Mouse (Mus musculus) kidney, postnatal 25 days (tissue): ENCODE measurements at regions not wholly inside any gene's neighbourhood (a gene's known extent, or its start where the extent isn't known, plus 50 kb on each side); places are given as distances from the start of the nearest gene placed in this dataset.

Experiments
- DNase-seq, 2 experiments: peaks; one replicate each; pipeline ENCODE4 v3.0.0; 2021; ENCODE audit warnings: mixed read lengths in 2 of 2

DNA sequence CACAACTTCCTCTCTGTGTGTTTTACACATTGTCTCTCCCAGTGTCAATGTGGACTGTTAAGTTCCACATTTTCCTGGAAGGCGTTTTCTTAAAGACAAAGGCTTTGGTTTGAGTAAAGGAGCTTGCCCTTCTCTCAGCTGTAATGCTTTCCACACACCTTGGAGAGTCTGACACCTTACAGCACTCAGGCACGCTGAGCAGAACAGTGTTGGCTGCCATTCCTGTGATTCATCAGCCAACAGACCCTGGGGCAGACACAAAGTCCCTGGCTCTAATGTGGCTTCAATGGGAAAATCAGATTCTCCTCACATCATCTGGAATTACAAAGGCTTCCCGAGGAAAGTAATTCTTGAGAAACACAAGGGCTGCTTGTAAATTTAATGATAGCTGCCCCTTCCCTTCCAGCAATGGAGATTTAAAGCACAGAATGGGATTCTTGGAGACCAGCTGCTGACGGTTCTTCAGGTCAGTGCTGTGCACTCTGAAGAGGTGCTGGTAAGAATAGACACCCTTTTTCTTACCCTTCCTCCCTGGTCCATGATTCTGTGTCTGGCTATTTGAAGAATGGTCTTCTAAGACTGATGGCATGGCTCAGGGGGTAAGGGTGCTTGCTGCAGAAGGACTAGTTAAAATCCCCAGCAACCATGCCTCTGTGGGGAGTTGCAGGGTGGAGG lies 468.4 kb upstream of the Nr2f2 start:
- no peak for DNase-seq

DNA sequence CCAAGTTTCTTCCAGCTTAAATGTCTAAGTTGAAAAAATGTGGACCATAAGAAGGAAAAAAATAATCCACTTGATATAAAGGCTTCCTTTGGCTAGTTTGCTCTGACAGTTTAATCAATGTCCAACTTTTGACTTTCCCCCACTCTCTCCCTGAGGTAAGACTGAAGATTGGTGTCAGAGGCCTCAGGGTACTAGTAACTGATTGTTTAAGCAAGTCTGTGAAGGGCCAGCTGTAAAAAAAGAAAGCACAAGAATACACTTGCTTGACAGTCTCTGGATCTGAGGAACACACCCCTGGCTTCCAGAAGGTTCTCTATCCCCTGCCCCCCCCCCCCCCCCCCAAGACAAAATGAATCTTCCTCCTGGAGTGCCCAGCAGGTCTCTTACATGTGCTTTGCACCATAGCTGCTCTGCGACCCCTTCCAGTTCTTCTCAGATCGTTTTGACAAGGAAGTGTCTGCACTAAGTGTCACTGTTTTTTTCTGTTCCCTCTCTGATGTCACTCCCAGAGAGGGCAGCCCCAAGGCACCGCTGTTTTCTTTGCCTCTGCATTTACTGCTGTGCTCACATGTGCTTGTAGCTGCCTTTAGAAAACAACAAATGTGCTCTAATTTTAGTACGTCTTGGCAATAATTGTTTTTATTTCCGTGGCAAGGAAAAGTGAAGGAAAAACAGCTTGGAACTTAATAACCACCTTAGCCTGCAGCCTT lies 462.1 kb upstream of the Nr2f2 start:
- DNase-seq: peak in 1 of 2 experiments; percentile 53

GRCm38 (mm10) chr7:70826074-70826473 lies 459.5 kb upstream of the Nr2f2 start:
- DNase-seq: peak; percentile 53 to 59

- DNase-seq: peak; percentile 61
These were observed 456.5 kb upstream of the Nr2f2 start for GRCm38 (mm10) chr7:70823020-70823419.

DNA sequence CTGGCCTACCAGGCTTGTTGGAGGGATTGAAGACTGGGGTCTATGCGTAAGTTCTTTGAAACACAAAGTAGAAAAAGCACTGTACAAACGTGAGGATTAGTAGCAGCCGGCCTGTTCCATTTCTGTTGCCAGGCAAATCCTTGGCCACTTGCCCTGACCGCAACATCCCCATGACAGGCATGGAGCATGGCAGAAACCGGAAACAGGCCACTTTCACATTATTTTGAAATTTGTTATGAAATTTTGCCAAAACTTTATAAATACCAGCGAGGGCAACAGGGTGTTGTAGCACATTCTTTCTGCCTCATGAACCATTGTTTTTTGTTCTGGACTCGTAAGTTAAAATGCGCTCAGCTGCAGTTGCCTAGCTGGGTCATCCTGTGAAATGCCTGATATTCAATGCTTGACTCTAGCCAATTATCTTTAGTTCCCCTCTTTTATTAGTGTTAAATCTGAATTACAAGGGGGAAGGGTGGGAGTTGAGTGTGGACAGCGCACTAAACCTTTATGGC lies 455.8 kb upstream of the Nr2f2 start:
- peak; percentile 85 to 88 for DNase-seq

GRCm38 (mm10) chr7:70821861-70822260 lies 455.3 kb upstream of the Nr2f2 start:
- DNase-seq: no peak

GRCm38 (mm10) chr7:70817347-70817913 lies 450.9 kb upstream of the Nr2f2 start:
- DNase-seq: no peak

- no peak for DNase-seq
These were observed 447.9 kb upstream of the Nr2f2 start for GRCm38 (mm10) chr7:70814391-70814790.

DNA sequence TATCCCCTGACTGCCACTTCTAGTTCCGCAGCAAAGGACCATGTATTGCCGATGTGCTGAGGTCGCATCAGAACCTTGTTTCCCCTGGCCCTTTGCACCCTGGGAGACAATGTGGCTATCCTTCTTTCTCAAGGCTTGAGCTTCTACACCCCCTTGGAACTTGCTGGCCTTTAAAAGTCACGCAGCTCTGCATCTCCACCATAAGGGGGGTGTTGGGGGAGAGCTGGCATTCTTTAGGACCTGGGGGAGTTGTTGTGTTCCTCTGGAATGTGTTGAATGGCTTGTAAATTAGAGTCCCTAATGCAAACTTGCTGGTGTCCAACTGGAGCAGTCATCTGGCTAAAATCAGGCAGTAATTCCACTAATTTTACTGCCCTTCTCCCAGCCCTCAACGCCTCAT lies 446.6 kb upstream of the Nr2f2 start:
- no peak for DNase-seq

DNA sequence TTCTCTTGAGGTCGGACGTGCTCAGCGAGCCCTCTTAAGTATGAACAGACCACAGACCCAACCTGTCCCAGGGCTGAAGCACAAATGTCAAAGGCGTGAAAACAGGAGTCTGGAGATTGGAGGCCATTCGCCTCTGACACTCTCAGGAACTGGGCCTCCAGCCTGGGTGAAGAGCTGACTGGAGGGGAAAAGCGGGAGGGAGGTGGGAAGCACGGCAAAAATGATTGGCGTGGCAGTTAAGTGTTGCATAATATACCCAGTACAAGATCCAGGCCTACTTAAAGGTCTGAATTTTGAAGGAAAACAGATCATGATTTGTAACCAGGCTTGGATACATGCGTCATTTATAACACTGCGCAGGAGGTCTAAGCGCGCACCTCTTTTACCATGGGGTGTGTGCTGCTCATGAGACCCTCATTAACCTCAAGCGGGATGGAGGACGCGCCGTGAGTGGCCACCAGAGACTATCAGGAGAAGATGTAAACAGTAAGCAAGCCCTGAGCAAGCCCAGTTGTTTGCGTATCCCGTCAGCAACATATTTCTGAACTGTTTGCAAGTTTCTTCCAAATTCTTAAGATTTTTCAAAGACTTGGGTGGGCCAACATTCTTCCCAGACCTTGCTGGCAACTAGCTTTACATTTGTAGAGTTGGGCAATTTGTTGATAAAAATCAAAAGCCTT lies 444.0 kb upstream of the Nr2f2 start:
- no peak for DNase-seq

DNA sequence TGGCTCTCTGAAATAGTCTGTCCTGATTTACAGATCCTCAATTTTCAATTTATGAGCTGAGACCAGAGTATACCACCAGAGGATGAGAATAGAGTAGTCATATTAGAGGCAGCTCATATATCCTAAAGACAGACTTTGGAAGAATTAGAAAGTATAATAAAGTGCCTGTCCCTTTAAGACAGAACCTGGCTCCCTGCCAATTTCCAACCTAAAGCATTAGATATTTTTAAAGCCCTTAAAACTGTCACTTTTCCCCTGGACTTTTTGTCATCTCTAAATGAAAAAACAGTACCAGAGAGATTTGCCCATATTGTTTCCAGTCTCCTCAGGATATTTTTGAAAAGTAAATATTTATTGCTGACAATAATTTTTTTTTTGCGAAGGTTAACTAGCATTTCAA lies 437.7 kb upstream of the Nr2f2 start:
- DNase-seq: peak in 1 of 2 experiments; percentile 44

- DNase-seq: peak in 1 of 2 experiments; percentile 26
These were observed 433.4 kb upstream of the Nr2f2 start for GRCm38 (mm10) chr7:70799976-70800375.

GRCm38 (mm10) chr7:70799031-70799766 lies 432.7 kb upstream of the Nr2f2 start:
- DNase-seq: peak; percentile 33 to 44

DNA sequence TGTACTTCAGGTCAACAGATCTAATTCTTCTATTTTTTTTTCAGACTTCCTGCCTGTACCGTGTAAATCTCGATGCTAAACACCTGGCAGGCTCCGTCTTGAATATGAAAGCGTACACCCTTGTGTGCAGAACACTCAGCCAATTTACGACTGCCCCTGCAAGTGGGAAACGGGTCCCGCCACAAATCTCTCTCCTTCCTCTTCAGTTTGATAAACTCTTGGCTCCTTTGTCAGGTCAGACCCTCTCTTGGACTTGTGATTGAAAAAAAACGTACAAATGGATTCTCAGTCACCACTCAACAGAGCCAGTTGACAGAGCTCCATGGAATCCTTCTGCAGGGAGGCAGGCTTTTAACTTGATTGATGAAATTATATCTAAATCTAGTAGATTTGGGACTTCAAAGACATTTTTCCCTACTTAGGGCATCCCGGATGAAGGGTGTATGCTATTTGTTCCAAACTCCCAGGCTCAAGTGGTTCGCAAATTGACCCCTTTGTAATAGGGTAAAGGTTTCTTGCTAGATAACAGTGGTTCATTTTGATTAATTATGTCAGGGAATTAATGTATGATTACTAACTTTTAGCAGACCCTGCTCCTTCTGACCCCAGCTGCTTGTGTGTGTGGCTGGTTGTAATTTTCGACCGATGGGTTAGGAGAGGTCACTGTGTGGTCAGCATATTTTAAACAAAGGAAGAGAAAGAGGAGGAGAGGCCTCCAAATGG lies 429.7 kb upstream of the Nr2f2 start:
- peak; percentile 38 to 46 for DNase-seq

DNA sequence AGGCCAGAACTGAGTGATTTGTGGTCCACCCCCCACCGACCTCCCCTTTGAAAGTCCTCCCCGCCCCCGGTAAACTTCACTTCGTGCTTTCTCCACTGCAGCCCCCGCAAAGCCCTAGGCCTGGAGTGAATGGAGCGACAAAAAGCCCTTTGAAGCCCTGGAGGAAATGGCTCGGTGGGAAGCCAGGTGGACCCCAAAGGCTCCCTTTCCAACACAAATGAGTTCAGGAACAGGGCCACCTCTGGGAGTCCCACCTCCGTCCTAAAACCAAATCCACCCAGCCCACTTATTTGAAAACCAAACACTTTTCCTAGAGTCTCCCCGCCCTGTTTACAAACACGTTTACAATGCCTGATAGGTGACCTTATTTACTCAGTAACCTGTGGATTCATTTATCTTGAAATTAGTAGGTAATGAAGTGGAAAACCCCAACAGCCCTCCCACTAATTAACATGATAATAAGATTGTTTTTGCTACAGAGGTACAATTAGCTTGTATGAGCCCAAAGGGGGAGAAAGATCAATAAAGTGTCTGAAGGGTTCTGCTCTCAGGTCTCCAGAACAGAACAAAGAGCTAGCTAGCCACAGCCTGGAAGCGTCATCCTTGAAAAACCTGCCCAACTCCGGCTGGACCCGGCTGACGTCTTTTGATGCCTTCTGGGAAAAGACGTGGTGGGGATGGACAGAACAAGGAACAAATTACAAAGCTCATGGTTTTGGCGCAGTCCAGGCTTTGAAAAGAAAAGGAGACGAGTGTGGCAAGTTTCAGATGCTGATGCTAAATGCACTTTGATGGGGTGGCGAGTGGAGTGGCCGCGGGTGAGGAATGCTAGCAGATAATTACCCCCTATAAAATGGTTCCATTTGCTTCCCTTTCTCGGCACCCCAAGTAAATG lies 422.6 kb upstream of the Nr2f2 start:
- DNase-seq: peak in 1 of 2 experiments; percentile 40

- no peak for DNase-seq
These were observed 421.4 kb upstream of the Nr2f2 start for GRCm38 (mm10) chr7:70787966-70788365.

DNA sequence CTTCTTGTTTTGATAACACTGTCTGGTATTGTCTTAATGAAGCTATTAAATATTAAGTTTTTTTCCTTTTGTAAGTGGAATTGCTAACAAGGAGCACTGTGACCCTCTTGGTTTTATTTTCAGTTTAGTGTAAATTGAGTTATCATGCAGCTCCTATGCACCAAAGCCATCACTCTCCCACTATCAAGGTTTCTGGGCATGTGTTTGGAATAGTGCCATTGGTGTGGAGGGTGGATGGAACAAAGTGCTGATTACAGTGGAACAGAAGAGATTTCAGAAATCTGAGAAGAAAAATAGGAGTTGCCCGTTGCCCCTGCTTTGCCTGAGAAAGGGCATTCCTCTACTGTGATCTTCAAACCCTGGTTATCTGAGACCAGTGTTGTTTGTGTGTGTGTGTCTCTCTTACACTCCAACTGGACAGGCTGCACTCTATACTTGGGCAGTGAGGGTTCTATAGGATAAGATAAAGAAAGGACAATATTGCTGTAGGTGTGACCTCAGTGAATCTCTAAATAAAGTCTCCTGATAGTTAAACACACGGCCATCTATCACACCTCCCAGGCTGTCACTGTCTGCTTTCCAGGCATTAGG lies 414.3 kb upstream of the Nr2f2 start:
- no peak for DNase-seq

GRCm38 (mm10) chr7:70777763-70778162 lies 411.2 kb upstream of the Nr2f2 start:
- no peak for DNase-seq

DNA sequence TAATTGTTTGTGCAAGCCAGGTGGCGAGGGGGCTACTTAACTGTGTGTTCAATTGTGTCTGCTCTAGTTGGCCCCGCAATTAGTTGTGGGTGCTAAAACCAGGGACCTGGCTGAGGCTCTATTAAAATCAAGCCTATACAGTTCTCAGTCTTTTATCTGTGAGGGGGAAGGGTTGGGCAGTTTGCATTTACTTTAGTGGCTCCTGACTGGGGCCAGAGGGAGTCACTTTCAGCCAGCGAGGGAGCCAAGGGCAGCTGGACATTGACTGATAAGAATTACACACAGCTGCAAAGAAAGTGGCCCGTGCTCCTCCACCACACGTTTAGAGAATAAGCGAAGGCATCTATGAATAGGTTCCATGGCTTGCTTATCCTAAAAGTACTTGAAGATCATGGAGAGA lies 403.1 kb upstream of the Nr2f2 start:
- DNase-seq: no peak

- DNase-seq: no peak
These were observed 401.2 kb upstream of the Nr2f2 start for GRCm38 (mm10) chr7:70767697-70768096.
